Mouse (Mus musculus) layer of hippocampus, adult 11-12 months (tissue): ENCODE data around the gene Tjp3.
"Not testable (repeated sequence)": the region's sequence is repeated elsewhere in the genome, so short reads cannot be mapped to it uniquely, and the experiment has no call there.

Source experiments
- DNase-seq: peaks from one replicate; pipeline ENCODE4 v3.0.0; 2022; ENCODE audit warnings: low spot score

The Tjp3 gene

GRCm38 (mm10) chr10:81231436-81231835 lies 59.9 kb downstream of the Tjp3 start:
- DNase-seq = peak; percentile 10

GRCm38 (mm10) chr10:81230438-81231332 lies 60.7 kb downstream of the Tjp3 start, which contains the start of gene Atcay:
Atcay (minus strand) TSS chr10:81230833.
- peak; percentile 83 for DNase-seq

GRCm38 (mm10) chr10:81229735-81230437 lies 61.5 kb downstream of the Tjp3 start:
- peak; percentile 39 for DNase-seq

- not testable (repeated sequence) for DNase-seq
Observed at GRCm38 (mm10) chr10:81223731-81224130, 67.7 kb downstream of the Tjp3 start.
